Mouse (Mus musculus) B cell, adult 62 days (primary cell): ENCODE results near the gene Jdp2. TPM values are rescaled to one million over a fixed set of nuclear protein-coding genes. Genes with fewer than 3 reads are reported as not detected.

Source experiments
- total RNA-seq: library from RNA; stranded (reverse); gene quantifications from 4 replicates; pipeline ENCODE4 v1.2.4, GENCODE M21; 2023

Jdp2 gene
- total RNA-seq: 1.3 to 2.1 TPM (median 1.9 TPM) in 4 replicates

DNA sequence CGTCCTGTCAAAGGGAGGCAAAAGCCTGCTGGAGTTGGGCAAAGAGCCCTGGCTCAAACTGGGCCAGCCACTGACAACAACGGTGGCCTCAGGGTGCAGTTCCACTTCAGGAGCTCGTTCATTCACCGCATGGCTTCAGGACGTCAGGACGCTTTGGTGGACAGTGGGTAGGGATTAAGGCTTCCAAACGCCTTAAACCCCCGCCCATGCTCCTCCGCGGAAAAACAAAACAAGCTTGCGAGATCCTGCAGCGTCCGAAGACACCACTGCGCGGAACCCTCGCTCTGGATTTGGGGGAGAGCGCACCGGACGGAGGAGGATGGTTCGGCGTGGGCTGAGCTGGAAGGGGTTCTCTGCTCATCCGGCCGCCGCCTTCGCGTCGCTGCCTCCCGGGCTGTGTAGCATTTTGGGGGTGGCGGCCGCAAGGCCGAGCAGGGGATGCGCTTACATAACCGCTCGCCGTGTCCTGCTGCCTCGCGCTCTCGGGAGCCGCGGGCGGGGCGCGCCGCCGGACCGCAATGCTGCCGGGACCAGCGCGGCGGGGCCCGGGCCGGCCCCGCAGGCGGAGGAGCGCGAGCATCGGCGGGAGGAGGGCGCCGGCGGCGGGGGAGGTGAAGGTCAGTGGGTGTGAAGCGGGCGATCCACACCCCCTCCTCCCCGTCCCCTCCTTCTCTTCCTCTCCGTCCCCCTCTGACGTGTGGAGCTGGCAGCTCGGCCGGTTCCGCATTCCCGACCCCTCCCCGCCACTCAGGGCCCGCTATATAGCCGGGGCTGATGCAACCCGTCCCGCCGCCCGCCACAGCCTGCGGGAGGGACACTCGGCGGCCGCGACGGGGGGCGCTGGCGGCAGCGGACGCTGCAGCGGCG, at the start of gene Jdp2:
Gene Jdp2 (plus strand): TSS at position 417 of the 867 bp plus-strand sequence.

GRCm38 (mm10) chr12:85686466-85687216, 87.8 kb downstream of the Jdp2 start, which contains the start of gene Batf:
Gene Batf, plus strand, starts transcription at chr12:85686669.

Other genes with a start within 250 kb of the Jdp2 start
- 157 to 164 TPM (median 158 TPM) in 4 replicates for gene Tmed10, start 224.2 kb upstream of the Jdp2 start, total RNA-seq
- 1,623 to 2,651 TPM (median 2,054 TPM) in 4 replicates for gene Fos, start 125.1 kb upstream of the Jdp2 start, total RNA-seq
- 18.2 to 25.6 TPM (median 21.7 TPM) in 4 replicates for gene Batf, start 87.6 kb downstream of the Jdp2 start, total RNA-seq
- gene Flvcr2, start 147.5 kb downstream of the Jdp2 start, total RNA-seq: not detected in 4 replicates
- 27.1 to 33.9 TPM (median 29.3 TPM) in 4 replicates for gene Erg28, start 225.5 kb downstream of the Jdp2 start, total RNA-seq
- 27.3 to 32.6 TPM (median 29.3 TPM) in 4 replicates for gene Ttll5, start 225.6 kb downstream of the Jdp2 start, total RNA-seq